Mouse (Mus musculus) ES-E14 (cell line): ENCODE data around the gene Atg4c. TPM values are rescaled to one million over a fixed set of nuclear protein-coding genes. Genes with fewer than 3 reads are reported as not detected.

Experiments used
- DNase-seq: peaks from one replicate; pipeline ENCODE4 v3.0.0-alpha.2; 2013; ENCODE audit warnings: low read depth, low spot score
- H3K27ac ChIP-seq: 2 replicates; pipeline ENCODE4 v1.5.1; 2012; ENCODE audit warnings: low read depth, mild to moderate bottlenecking, low read length, moderate library complexity, mixed read lengths; ENCODE audit not compliant: poor library complexity, insufficient read depth, severe bottlenecking
- H3K36me3 ChIP-seq: 2 replicates; pipeline ENCODE4 v1.6.1; 2012; ENCODE audit warnings: mild to moderate bottlenecking, low read length, moderate library complexity, mixed read lengths; ENCODE audit not compliant: control insufficient read depth, poor library complexity, insufficient read depth, severe bottlenecking
- H3K4me1 ChIP-seq, 2 experiments: fragments of 150-350 bp in 1 of 2; sonication (generic) in 1 of 2; 2 replicates each; pipeline ENCODE4 v1.6.1; 2012; ENCODE audit warnings: low read length in 2 of 2, mild to moderate bottlenecking in 1 of 2, mixed read lengths in 1 of 2; ENCODE audit not compliant: control insufficient read depth in 2 of 2, insufficient read depth in 2 of 2, poor library complexity in 1 of 2
- H3K4me3 ChIP-seq, 2 experiments: fragments of 150-350 bp in 1 of 2; sonication (generic) in 1 of 2; 2 replicates each; pipeline ENCODE4 v1.5.1; 2012; ENCODE audit warnings: low read length in 2 of 2, low read depth in 1 of 2, mild to moderate bottlenecking in 1 of 2, mixed read lengths in 1 of 2; ENCODE audit not compliant: insufficient read depth in 1 of 2, poor library complexity in 1 of 2, severe bottlenecking in 1 of 2
- H3K9ac ChIP-seq: 2 replicates; pipeline ENCODE4 v1.6.1; 2012; ENCODE audit warnings: low read depth, mild to moderate bottlenecking, low read length, mixed read lengths; ENCODE audit not compliant: poor library complexity, insufficient read depth, severe bottlenecking
- H3K9me3 ChIP-seq: fragments of 150-350 bp; sonication (generic); 2 replicates; pipeline ENCODE4 v1.6.1; 2012; ENCODE audit warnings: low read depth, mild to moderate bottlenecking, low read length; ENCODE audit not compliant: control insufficient read depth, insufficient read depth
- CHD2 ChIP-seq: IDR thresholded peaks from 2 replicates; pipeline ENCODE4 v1.6.1; 2014; ENCODE audit warnings: mild to moderate bottlenecking, low read depth, low read length, inconsistent platforms
- HCFC1 ChIP-seq: IDR thresholded peaks from 2 replicates; pipeline ENCODE4 v1.6.1; 2012; ENCODE audit warnings: low read length, inconsistent platforms, borderline replicate concordance; ENCODE audit not compliant: insufficient read depth
- MAFK ChIP-seq: IDR thresholded peaks from 2 replicates; pipeline ENCODE4 v1.6.1; 2014; ENCODE audit warnings: mild to moderate bottlenecking, low read depth, low read length, inconsistent platforms; ENCODE audit not compliant: insufficient read depth
- ZC3H11A ChIP-seq: IDR thresholded peaks from 2 replicates; pipeline ENCODE4 v1.6.1; 2012; ENCODE audit warnings: low read depth, mild to moderate bottlenecking, inconsistent platforms, low read length, borderline replicate concordance
- ZNF384 ChIP-seq: IDR thresholded peaks from 2 replicates; pipeline ENCODE4 v1.6.1; 2012; ENCODE audit warnings: low read depth, low read length, inconsistent platforms
- in situ Hi-C, 2 experiments: fragments of 600-800 bp; cut with MboI; formaldehyde crosslinking; loops; one replicate each; pipeline ENCODE4 v1.15.1; 2025; ENCODE audit warnings: low sequenced_read_pairs in 2 of 2, inconsistent platforms in 1 of 2; ENCODE audit not compliant: unreplicated experiment in 2 of 2
- total RNA-seq: library from RNA; depleted of rRNA; stranded (reverse); fragments of 300-350 nt; gene quantifications from 2 replicates; pipeline ENCODE4 v1.2.3, GENCODE M21; 2012

Atg4c gene
- total RNA-seq, 1 experiment, result 2.6 TPM

- in situ Hi-C loops, result no loop called here
- no peaks in the 10 kb centered on the region for H3K36me3 ChIP-seq
- H3K27ac ChIP-seq, result no peak overlapping the region
- no peak for DNase-seq
- H3K4me1 ChIP-seq, result peaks cover 0 to 2% of the 10 kb centered on the region in 2 experiments; a peak in 2 of 4 replicates
- H3K4me3 ChIP-seq, result no peak overlapping the region
- TF ChIP-seq CHD2, result no peak
- TF ChIP-seq MAFK, result no peak
- TF ChIP-seq HCFC1, result no peak
- no peak for TF ChIP-seq ZNF384
- no peak for TF ChIP-seq ZC3H11A
- H3K9me3 ChIP-seq, result no peaks in the 10 kb centered on the region
- H3K9ac ChIP-seq, result no peak overlapping the region
These were observed 56.1 kb downstream of the Atg4c start for GRCm38 (mm10) chr4:99249826-99250225.

DNA sequence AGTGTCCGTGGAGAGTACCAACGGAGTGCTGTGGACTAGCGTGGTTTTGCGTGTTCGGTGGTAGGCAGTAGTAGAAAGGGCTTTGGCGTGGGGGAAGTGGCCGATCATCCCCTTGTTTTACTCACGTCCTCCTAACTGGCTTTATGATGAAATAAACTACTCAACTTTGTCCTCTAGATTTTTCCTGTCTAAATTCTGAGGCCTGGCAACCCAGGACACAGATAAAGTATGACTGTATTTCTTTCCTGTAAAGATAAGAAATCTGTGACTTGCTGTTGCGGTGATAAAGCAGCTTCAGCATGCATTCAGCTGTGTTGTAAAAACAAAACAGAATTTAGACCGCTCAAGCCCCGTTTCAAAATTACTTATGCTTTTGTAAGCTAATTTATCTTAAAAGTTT lies 59.2 kb downstream of the Atg4c start:
- DNase-seq, result no peak
- no peaks in the 10 kb centered on the region for H3K9me3 ChIP-seq
- no peak overlapping the region for H3K4me3 ChIP-seq
- peaks cover 0 to 1% of the 10 kb centered on the region in 2 experiments; a peak in 2 of 4 replicates for H3K4me1 ChIP-seq
- H3K9ac ChIP-seq, result no peak overlapping the region
- TF ChIP-seq CHD2, result no peak
- TF ChIP-seq ZC3H11A, result no peak
- TF ChIP-seq ZNF384, result no peak
- no peak for TF ChIP-seq MAFK
- TF ChIP-seq HCFC1, result no peak
- H3K27ac ChIP-seq, result no peak overlapping the region
- no peaks in the 10 kb centered on the region for H3K36me3 ChIP-seq
- in situ Hi-C loops, result no loop called here

GRCm38 (mm10) chr4:99263191-99263590 lies 69.5 kb downstream of the Atg4c start:
- H3K9me3 ChIP-seq, result no peaks in the 10 kb centered on the region
- no peak overlapping the region for H3K9ac ChIP-seq
- no peak overlapping the region for H3K27ac ChIP-seq
- TF ChIP-seq CHD2 (no peak), MAFK (no peak), HCFC1 (no peak), ZNF384 (no peak), ZC3H11A (no peak)
- no peaks in the 10 kb centered on the region for H3K4me1 ChIP-seq
- no peaks in the 10 kb centered on the region for H3K36me3 ChIP-seq
- no peak overlapping the region for H3K4me3 ChIP-seq
- in situ Hi-C loops, result no loop called here
- DNase-seq, result no peak

GRCm38 (mm10) chr4:99263663-99264062 lies 69.9 kb downstream of the Atg4c start:
- TF ChIP-seq CHD2 (no peak), MAFK (no peak), ZNF384 (no peak), HCFC1 (no peak), ZC3H11A (no peak)
- no peaks in the 10 kb centered on the region for H3K36me3 ChIP-seq

DNA sequence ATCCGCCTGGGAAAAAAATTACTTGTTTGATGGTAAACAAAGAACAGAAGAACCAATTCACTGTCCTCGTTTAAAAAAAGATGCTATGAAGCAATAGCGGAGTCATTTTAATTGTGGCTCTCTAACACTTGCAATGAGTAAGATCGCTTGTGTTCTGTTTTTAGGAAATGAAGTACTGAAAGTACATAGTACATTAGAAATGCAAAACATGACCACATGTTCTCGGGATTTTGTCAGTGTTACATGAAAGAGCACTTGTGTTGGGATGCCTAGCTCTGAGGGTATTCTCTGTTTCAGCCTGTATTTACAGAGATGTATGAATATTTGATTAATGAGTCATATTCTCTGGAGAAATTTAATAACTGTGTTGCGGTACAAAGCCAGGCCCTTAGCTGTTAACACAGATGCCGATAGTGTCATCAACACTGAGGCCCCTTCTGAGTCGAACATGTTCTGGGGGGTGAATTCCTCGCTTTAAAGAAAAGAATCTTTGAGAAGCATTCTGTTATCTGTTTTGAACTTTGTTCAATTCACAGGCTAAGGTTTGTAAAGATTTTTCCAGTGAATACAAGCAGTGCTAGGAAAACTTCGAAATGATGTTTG lies 73.2 kb downstream of the Atg4c start:
- Histone ChIP-seq H3K4me3 (no peak overlapping the region), H3K9me3 (no peaks in the 10 kb centered on the region), H3K27ac (no peak overlapping the region), H3K4me1 (no peaks in the 10 kb centered on the region), H3K36me3 (no peaks in the 10 kb centered on the region), H3K9ac (no peak overlapping the region)
- no peak for TF ChIP-seq ZC3H11A
- TF ChIP-seq MAFK, result no peak
- no peak for TF ChIP-seq HCFC1
- no peak for TF ChIP-seq ZNF384
- no peak for TF ChIP-seq CHD2
- DNase-seq, result no peak
- in situ Hi-C loops, result no loop called here

More at GRCm38 (mm10) chr4:99263663-99264062, 69.9 kb downstream of the Atg4c start:
- no peak overlapping the region for H3K4me3 ChIP-seq
- H3K9ac ChIP-seq, result no peak overlapping the region
- no peak overlapping the region for H3K27ac ChIP-seq
- in situ Hi-C loops, result no loop called here
- no peaks in the 10 kb centered on the region for H3K4me1 ChIP-seq
- H3K9me3 ChIP-seq, result no peaks in the 10 kb centered on the region
- DNase-seq, result no peak
